Comparison of ENCODE assay signal across 13 mouse cellular contexts in genomic region chr14:85354626-85355355, GRCm38 (mm10).
A peak's percentile ranks its signal among the peaks of the same experiment; 100 is the strongest.
DNase-seq lines count a peak whose midpoint lies in the region; ATAC-seq lines count a peak whose summit lies in the region.
"Had no signal": no experiment of that assay in that cellular context is flagged by ENCODE, and none has a peak within 500 bp of the region (broad histone marks: within the 10 kb centered on the region; RNA-seq: fewer than 3 reads in every experiment).

No protein-coding gene starts in this region.

- H3K9me3 ChIP-seq in forebrain, embryonic 13.5 days (replicated peaks): no peaks in the 10 kb centered on the region
- no peaks in the 10 kb centered on the region for H3K9me3 ChIP-seq in forebrain, embryonic 11.5 days (ENCODE audit: control insufficient read depth, low read length)
- no peaks in the 10 kb centered on the region for H3K9me3 ChIP-seq in hindbrain, embryonic 11.5 days (ENCODE audit: control insufficient read depth, low read length)
- H3K9me3 ChIP-seq: heart, embryonic 15.5 days; stomach, embryonic 15.5 days had no signal

- DNase-seq in forebrain, embryonic 11.5 days (ENCODE audit: low spot score): no peak
- peak; percentile 83 for DNase-seq in Muller cell, postnatal 12 days (ENCODE audit: inconsistent ontology term)
- peak; percentile 30 for DNase-seq in brain, embryonic 18.5 days (ENCODE audit: low read depth, low spot score)
- DNase-seq in hindbrain, embryonic 11.5 days (ENCODE audit: low spot score): peak; percentile 6
- no peak for DNase-seq in spleen, postnatal 10 days (ENCODE audit: low spot score in 2 of 2)
- DNase-seq in adrenal gland, postnatal 4 days (ENCODE audit: low spot score in 2 of 2): no peak
- no peak for DNase-seq in thymus, adult 18-20 months
- DNase-seq: kidney, postnatal 10 days; lung, adult 2 months; lung, postnatal 4 days had no signal

- 19% methylated on average over 4 of the region's 4 CpGs for WGBS in forebrain, embryonic 13.5 days
- 35% methylated on average over 4 of the region's 4 CpGs for WGBS in forebrain, embryonic 11.5 days
- WGBS in hindbrain, embryonic 11.5 days: 38% methylated on average over 4 of the region's 4 CpGs

- no peak overlapping the region for H3K4me2 ChIP-seq in forebrain, embryonic 13.5 days
- H3K4me2 ChIP-seq in forebrain, embryonic 11.5 days (ENCODE audit: low read depth, low read length, severe bottlenecking): no peak overlapping the region
- no peak overlapping the region for H3K4me2 ChIP-seq in hindbrain, embryonic 11.5 days (replicated peaks; ENCODE audit: low read depth, low read length)
- H3K4me2 ChIP-seq: heart, embryonic 15.5 days; stomach, embryonic 15.5 days had no signal

- H3K27ac ChIP-seq in forebrain, embryonic 13.5 days: no peak overlapping the region
- no peak overlapping the region for H3K27ac ChIP-seq in forebrain, embryonic 11.5 days (ENCODE audit: low read depth, low read length)
- no peak overlapping the region for H3K27ac ChIP-seq in hindbrain, embryonic 11.5 days (ENCODE audit: low read depth, low read length)
- H3K27ac ChIP-seq: heart, embryonic 15.5 days; stomach, embryonic 15.5 days had no signal

- no peak overlapping the region for H3K4me3 ChIP-seq in forebrain, embryonic 13.5 days
- H3K4me3 ChIP-seq in forebrain, embryonic 11.5 days (ENCODE audit: low read depth, low read length): no peak overlapping the region
- no peak overlapping the region for H3K4me3 ChIP-seq in hindbrain, embryonic 11.5 days (ENCODE audit: low read depth, low read length)
- H3K4me3 ChIP-seq: heart, embryonic 15.5 days; stomach, embryonic 15.5 days had no signal

- H3K27me3 ChIP-seq in forebrain, embryonic 13.5 days: no peaks in the 10 kb centered on the region
- H3K27me3 ChIP-seq in forebrain, embryonic 11.5 days (ENCODE audit: control insufficient read depth, insufficient read depth, low read length): no peaks in the 10 kb centered on the region
- no peaks in the 10 kb centered on the region for H3K27me3 ChIP-seq in hindbrain, embryonic 11.5 days (ENCODE audit: control insufficient read depth, insufficient read depth, low read length)
- H3K27me3 ChIP-seq: heart, embryonic 15.5 days; stomach, embryonic 15.5 days had no signal

- peaks cover 8% of the 10 kb centered on the region; the same call in 1 of the 2 replicates for H3K4me1 ChIP-seq in forebrain, embryonic 13.5 days
- no peaks in the 10 kb centered on the region for H3K4me1 ChIP-seq in forebrain, embryonic 11.5 days (replicated peaks; ENCODE audit: control insufficient read depth, insufficient read depth, low read length)
- H3K4me1 ChIP-seq in hindbrain, embryonic 11.5 days (replicated peaks; ENCODE audit: control insufficient read depth, insufficient read depth, low read length): no peaks in the 10 kb centered on the region
- H3K4me1 ChIP-seq: heart, embryonic 15.5 days; stomach, embryonic 15.5 days had no signal

- no peak overlapping the region for H3K9ac ChIP-seq in forebrain, embryonic 13.5 days
- no peak overlapping the region for H3K9ac ChIP-seq in forebrain, embryonic 11.5 days (ENCODE audit: low read length)
- H3K9ac ChIP-seq in hindbrain, embryonic 11.5 days (ENCODE audit: low read depth, low read length): no peak overlapping the region
- H3K9ac ChIP-seq: heart, embryonic 15.5 days; stomach, embryonic 15.5 days had no signal

- H3K36me3 ChIP-seq in forebrain, embryonic 13.5 days (ENCODE audit: poor library complexity, severe bottlenecking): no peaks in the 10 kb centered on the region
- H3K36me3 ChIP-seq in forebrain, embryonic 11.5 days (ENCODE audit: control insufficient read depth, insufficient read depth, low read length): no peaks in the 10 kb centered on the region
- no peaks in the 10 kb centered on the region for H3K36me3 ChIP-seq in hindbrain, embryonic 11.5 days (ENCODE audit: control insufficient read depth, insufficient read depth, low read length)
- H3K36me3 ChIP-seq: heart, embryonic 15.5 days; stomach, embryonic 15.5 days had no signal

- peak; percentile 90 for ATAC-seq in forebrain, embryonic 13.5 days
- ATAC-seq in forebrain, embryonic 11.5 days (replicated peaks; ENCODE audit: low FRiP score): no peak
- peak; percentile 68 for ATAC-seq in hindbrain, embryonic 11.5 days (ENCODE audit: low FRiP score)

Comparison
In these comparisons a context has a peak if more than half of its experiments do, and no peak if none do; other contexts are left out.
1. DNase-seq: peak in Muller cell, postnatal 12 days (single experiment), brain, embryonic 18.5 days (single experiment) and hindbrain, embryonic 11.5 days (single experiment); none in forebrain, embryonic 11.5 days (single experiment), spleen, postnatal 10 days (0 of 2), adrenal gland, postnatal 4 days (0 of 2) and thymus, adult 18-20 months (0 of 2).